Mouse (Mus musculus) CH12.LX (cell line): ENCODE data around the gene Lyzl6. TPM values are rescaled to one million over a fixed set of nuclear protein-coding genes. Genes with fewer than 3 reads are reported as not detected.

ENCODE experiments used
- DNase-seq: peaks from one replicate; pipeline ENCODE4 v3.0.0-alpha.2; 2013; ENCODE audit errors: extremely low read depth
- H3K27ac ChIP-seq: 2 replicates; pipeline ENCODE4 v1.5.1; 2012; ENCODE audit warnings: low read depth, mild to moderate bottlenecking, control low read depth, moderate library complexity; ENCODE audit not compliant: insufficient read depth
- H3K27me3 ChIP-seq: replicated peaks from 2 replicates; pipeline ENCODE3; 2012; ENCODE audit warnings: inconsistent platforms
- H3K36me3 ChIP-seq, 2 experiments: replicated peaks in 1 of 2; 2 replicates each; pipeline versions ENCODE3 to v1.6.1; 2012; ENCODE audit warnings: inconsistent platforms in 1 of 2, low read length in 1 of 2, mild to moderate bottlenecking in 1 of 2, mixed read lengths in 1 of 2, moderate library complexity in 1 of 2; ENCODE audit not compliant: control insufficient read depth in 1 of 2, insufficient read depth in 1 of 2
- H3K4me1 ChIP-seq, 2 experiments: 2 replicates each; pipeline ENCODE4 v1.6.1; 2012; ENCODE audit warnings: inconsistent platforms in 1 of 2, moderate library complexity in 1 of 2; ENCODE audit not compliant: insufficient read depth in 2 of 2, control insufficient read depth in 1 of 2
- H3K4me2 ChIP-seq: 2 replicates; pipeline ENCODE4 v1.6.1; 2012; ENCODE audit warnings: low read depth, mild to moderate bottlenecking, control low read depth; ENCODE audit not compliant: poor library complexity, insufficient read depth, severe bottlenecking
- H3K4me3 ChIP-seq, 3 experiments: fragments of 150-350 bp in 1 of 3; sonication (generic) in 1 of 3; replicated peaks in 1 of 3; 2 replicates each; pipeline versions ENCODE3 to v1.5.1; 2011 to 2012; ENCODE audit warnings: low read depth in 2 of 3, low read length in 2 of 3, mild to moderate bottlenecking in 2 of 3, moderate library complexity in 2 of 3, control low read depth in 1 of 3, improper control_type of control experiment in 1 of 3, inconsistent platforms in 1 of 3, mixed read lengths in 1 of 3; ENCODE audit not compliant: poor library complexity in 1 of 3
- H3K79me2 ChIP-seq: replicated peaks from 2 replicates; pipeline ENCODE4 v1.6.1; 2012; ENCODE audit warnings: mild to moderate bottlenecking, moderate library complexity; ENCODE audit not compliant: control insufficient read depth, poor library complexity, insufficient read depth, severe bottlenecking; ENCODE audit errors: extremely low read depth
- H3K9ac ChIP-seq: 2 replicates; pipeline ENCODE4 v1.6.1; 2012; ENCODE audit warnings: low read depth, mild to moderate bottlenecking, control low read depth, moderate library complexity; ENCODE audit not compliant: insufficient read depth
- H3K9me3 ChIP-seq: replicated peaks from 2 replicates; pipeline ENCODE3; 2012; ENCODE audit warnings: low read length, inconsistent platforms, mixed read lengths
- MYC ChIP-seq: IDR thresholded peaks from 2 replicates; pipeline ENCODE4 v1.6.1; 2011; ENCODE audit warnings: low read depth, mild to moderate bottlenecking, improper control_type of control experiment, low read length
- NRF1 ChIP-seq: IDR thresholded peaks from 2 replicates; pipeline ENCODE4 v1.6.1; 2014; ENCODE audit warnings: low read depth, mild to moderate bottlenecking, inconsistent platforms, low read length, improper control_type of control experiment, moderate library complexity
- ZNF384 ChIP-seq: IDR thresholded peaks from 2 replicates; pipeline ENCODE4 v1.6.1; 2012; ENCODE audit warnings: low read depth, low read length, improper control_type of control experiment, inconsistent platforms
- dilution Hi-C: fragments of 300-500 bp; cut with MboI; formaldehyde crosslinking; loops from 2 replicates; pipeline ENCODE4 v1.14.3; 2020; ENCODE audit warnings: low sequenced_read_pairs; ENCODE audit not compliant: extremely low pct_unique_long_range_greater_than_20kb, extremely low pct_ligation_motif_present
- in situ Hi-C: fragments of 300-500 bp; cut with MboI; formaldehyde crosslinking; loops from 3 replicates; pipeline ENCODE4 v1.14.3; 2019; ENCODE audit warnings: low sequenced_read_pairs, low pct_ligation_motif_present, low pct_unique_long_range_greater_than_20kb, mixed read lengths
- polyA plus RNA-seq: library from polyadenylated mRNA; unstranded; fragments of >175 nt; gene quantifications from 2 replicates; pipeline ENCODE4 v1.2.1, GENCODE M21; 2012; ENCODE audit warnings: low read depth; ENCODE audit not compliant: insufficient read length
- total RNA-seq, 2 experiments: library from RNA; depleted of rRNA; stranded (reverse); fragments of 300-350 nt in 1 of 2; fragments of >200 nt in 1 of 2; gene quantifications; 2 replicates each; pipeline ENCODE4 v1.2.3; 2012 to 2014

The Lyzl6 gene
- total and polyA plus RNA-seq, 3 experiments, result not detected

- in situ Hi-C loops, result no loop called here
- dilution Hi-C loops, result no loop called here
- no peak for TF ChIP-seq NRF1
- TF ChIP-seq, all 38 proteins: peak for 0
These were observed 27.9 kb downstream of the Lyzl6 start for GRCm38 (mm10) chr11:103610772-103611171.

GRCm38 (mm10) chr11:103606611-103607010, 32.1 kb downstream of the Lyzl6 start:
- TF ChIP-seq MYC (no peak), ZNF384 (peak; percentile 78)
- dilution Hi-C loops, result no loop called here
- Histone ChIP-seq H3K4me3 (no peak overlapping the region), H3K27ac (no peak overlapping the region), H3K27me3 (peaks cover 39% of the 10 kb centered on the region), H3K9ac (no peak overlapping the region), H3K4me2 (0 out of 2 replicates have a peak overlapping the region, but pooled peaks have one; percentile 3), H3K36me3 (no peaks in the 10 kb centered on the region), H3K9me3 (no peaks in the 10 kb centered on the region), H3K4me1 (no peaks in the 10 kb centered on the region), H3K79me2 (no peaks in the 10 kb centered on the region)
- DNase-seq, result no peak
- in situ Hi-C loops, result no loop called here

More at GRCm38 (mm10) chr11:103610772-103611171, 27.9 kb downstream of the Lyzl6 start:
- Histone ChIP-seq H3K4me1 (no peaks in the 10 kb centered on the region), H3K79me2 (no peaks in the 10 kb centered on the region), H3K36me3 (no peaks in the 10 kb centered on the region), H3K27ac (no peak overlapping the region), H3K4me3 (no peak overlapping the region), H3K27me3 (peaks cover 65% of the 10 kb centered on the region), H3K4me2 (no peak overlapping the region), H3K9me3 (no peaks in the 10 kb centered on the region), H3K9ac (no peak overlapping the region)
- no peak for DNase-seq

Other genes with a start within 250 kb of the Lyzl6 start
- gene Plekhm1, start 226.2 kb downstream of the Lyzl6 start, total RNA-seq (2012; rRNA removed), result 5.3 and 5.4 TPM in 2 replicates
- gene Plekhm1, start 226.2 kb downstream of the Lyzl6 start, total RNA-seq (2014; rRNA removed), result 2.7 and 3.5 TPM in 2 replicates
- 18.3 and 23.2 TPM in 2 replicates for gene Plekhm1, start 226.2 kb downstream of the Lyzl6 start, polyA plus RNA-seq
- gene Lrrc37a, start 134.3 kb downstream of the Lyzl6 start, total RNA-seq (2012; rRNA removed), result not detected in 2 replicates
- not detected in 2 replicates for gene Lrrc37a, start 134.3 kb downstream of the Lyzl6 start, total RNA-seq (2014; rRNA removed)
- gene Lrrc37a, start 134.3 kb downstream of the Lyzl6 start, polyA plus RNA-seq, result not detected in 2 replicates
- not detected in 2 replicates for gene Gm884, start 17.8 kb downstream of the Lyzl6 start, total RNA-seq (2012; rRNA removed)
- gene Gm884, start 17.8 kb downstream of the Lyzl6 start, total RNA-seq (2014; rRNA removed), result not detected in 2 replicates
- not detected in 2 replicates for gene Gm884, start 17.8 kb downstream of the Lyzl6 start, polyA plus RNA-seq
- gene Rprml, start 10.7 kb upstream of the Lyzl6 start, total RNA-seq (2012; rRNA removed), result not detected in 2 replicates
- not detected in 2 replicates for gene Rprml, start 10.7 kb upstream of the Lyzl6 start, total RNA-seq (2014; rRNA removed)
- not detected in 2 replicates for gene Rprml, start 10.7 kb upstream of the Lyzl6 start, polyA plus RNA-seq
- 93.7 and 109 TPM in 2 replicates for gene Gosr2, start 59.0 kb upstream of the Lyzl6 start, total RNA-seq (2012; rRNA removed)
- 106 and 108 TPM in 2 replicates for gene Gosr2, start 59.0 kb upstream of the Lyzl6 start, total RNA-seq (2014; rRNA removed)
- 107 and 109 TPM in 2 replicates for gene Gosr2, start 59.0 kb upstream of the Lyzl6 start, polyA plus RNA-seq
- gene Wnt9b, start 110.9 kb upstream of the Lyzl6 start, total RNA-seq (2012; rRNA removed), result not detected in 2 replicates
- not detected in 2 replicates for gene Wnt9b, start 110.9 kb upstream of the Lyzl6 start, total RNA-seq (2014; rRNA removed)
- not detected in 2 replicates for gene Wnt9b, start 110.9 kb upstream of the Lyzl6 start, polyA plus RNA-seq
- gene Wnt3, start 135.3 kb upstream of the Lyzl6 start, total RNA-seq (2012; rRNA removed), result 0.04 TPM in 1 of 2 replicates, not detected in the other
- not detected in 2 replicates for gene Wnt3, start 135.3 kb upstream of the Lyzl6 start, total RNA-seq (2014; rRNA removed)
- not detected in 2 replicates for gene Wnt3, start 135.3 kb upstream of the Lyzl6 start, polyA plus RNA-seq